Mouse (Mus musculus) small intestine, adult 2 months (tissue): ENCODE results near the gene Rbm33. TPM values are rescaled to one million over a fixed set of nuclear protein-coding genes. Genes with fewer than 3 reads are reported as not detected.
A peak's percentile ranks its signal among the peaks of the same experiment; 100 is the strongest.

Source experiments
- H3K27ac ChIP-seq: fragments of 200-500 bp; 2 replicates; pipeline ENCODE4 v1.5.1; 2012; ENCODE audit warnings: low read depth, low read length, control low read depth, inconsistent platforms; ENCODE audit not compliant: insufficient read depth
- H3K27me3 ChIP-seq: fragments of 200-500 bp; 2 replicates; pipeline ENCODE4 v1.6.1; 2012; ENCODE audit warnings: mild to moderate bottlenecking, moderate library complexity, low read length, inconsistent platforms; ENCODE audit not compliant: control insufficient read depth, insufficient read depth
- H3K36me3 ChIP-seq: fragments of 200-500 bp; 2 replicates; pipeline ENCODE4 v1.6.1; 2012; ENCODE audit warnings: mild to moderate bottlenecking, low read length, control low read depth, inconsistent platforms; ENCODE audit not compliant: control insufficient read depth, insufficient read depth
- H3K4me1 ChIP-seq: fragments of 200-500 bp; 2 replicates; pipeline ENCODE4 v1.6.1; 2012; ENCODE audit warnings: low read length, inconsistent platforms, mixed read lengths; ENCODE audit not compliant: control insufficient read depth, insufficient read depth, insufficient read length
- H3K4me3 ChIP-seq: fragments of 200-500 bp; 2 replicates; pipeline ENCODE4 v1.5.1; 2012; ENCODE audit warnings: low read depth, mild to moderate bottlenecking, control low read depth, inconsistent platforms, low read length, moderate library complexity
- CTCF ChIP-seq: fragments of 200-500 bp; IDR thresholded peaks from 2 replicates; pipeline ENCODE4 v1.5.1; 2012; ENCODE audit warnings: low read depth, mild to moderate bottlenecking, control low read depth, inconsistent platforms, low read length, moderate library complexity, mixed read lengths; ENCODE audit not compliant: insufficient replicate concordance, insufficient read length; ENCODE audit errors: extremely low read depth
- POLR2A ChIP-seq: fragments of 200-500 bp; IDR thresholded peaks from 2 replicates; pipeline ENCODE4 v1.6.1; 2012; ENCODE audit warnings: low read depth, mild to moderate bottlenecking, control low read depth, inconsistent platforms, low read length, moderate library complexity
- whole genome bisulfite sequencing: fragments of 180-500 bp; shearing (Covaris S2); methylation state at CpG from one replicate; pipeline ENCODE4 v1.1.7; 2018; 5-methylcytosine and 5-hydroxymethylcytosine counted together
- polyA plus RNA-seq: library from polyadenylated mRNA; depleted of rRNA; stranded (reverse); fragments of >200 nt; gene quantifications from 2 replicates; pipeline ENCODE4 v1.2.3, GENCODE M21; 2012; rRNA removed

The Rbm33 gene
- polyA plus RNA-seq, result 10.7 and 25.2 TPM in 2 replicates

DNA sequence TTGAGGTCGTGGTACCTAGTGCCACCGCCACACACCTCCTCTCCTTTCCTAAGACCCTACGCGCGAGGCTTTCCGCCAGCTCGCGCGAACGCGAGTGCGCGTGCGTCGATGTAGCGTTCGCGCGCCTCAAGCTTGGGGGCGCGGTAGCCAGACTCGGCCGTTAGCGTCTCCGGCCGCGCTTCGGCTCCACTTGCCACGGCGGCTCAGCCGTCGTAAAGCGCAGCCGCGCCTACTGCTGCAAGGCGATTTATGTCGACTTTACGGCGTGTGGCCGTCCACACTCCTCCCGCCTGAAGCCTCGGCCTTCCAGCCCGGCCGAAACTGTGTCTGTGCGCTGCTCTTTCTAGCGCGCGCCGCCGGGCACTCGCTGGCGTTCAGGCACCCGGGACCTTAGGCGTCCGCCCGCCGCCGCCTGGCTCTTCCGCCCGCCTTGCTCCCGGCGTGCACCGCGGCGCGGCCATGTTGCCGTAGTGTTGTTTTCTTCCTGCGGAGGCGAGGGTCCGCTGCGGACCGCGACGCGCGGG lies at the start of gene Rbm33:
Gene Rbm33 (plus strand): TSS at position 400 of the 524 bp plus-strand sequence.
- H3K27me3 ChIP-seq, result no peaks in the 10 kb centered on the region
- peak within 1 kb of the TSS; percentile 96 for H3K27ac ChIP-seq
- H3K4me3 ChIP-seq, result peak within 1 kb of the TSS; percentile 73
- no peaks in the 10 kb centered on the region for H3K36me3 ChIP-seq
- under 1% methylated on average over 76 of the region's 76 CpGs for whole genome bisulfite sequencing
- TF ChIP-seq POLR2A (peak; percentile 40), CTCF (no peak)
- peaks cover 3% of the 10 kb centered on the region; the same call in 1 of the 2 replicates for H3K4me1 ChIP-seq

DNA sequence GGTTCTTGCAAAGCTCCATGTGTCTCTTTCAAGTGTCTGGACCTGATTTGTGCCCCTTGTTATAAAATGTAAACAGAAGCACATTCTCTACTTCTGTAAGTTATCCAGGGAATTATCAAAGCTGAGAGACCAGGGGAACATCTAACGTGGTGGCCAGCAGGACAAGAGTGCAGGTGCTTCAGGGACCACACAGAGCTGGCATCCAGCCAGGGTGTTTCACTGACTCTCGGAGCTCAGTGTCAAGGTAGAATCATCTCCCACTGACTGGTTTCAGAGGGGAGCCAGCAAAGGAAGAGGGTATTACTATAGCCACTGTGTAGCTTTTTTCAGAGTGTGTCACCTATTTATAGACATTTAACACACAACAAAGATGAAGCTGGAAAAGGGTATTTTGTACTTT lies 49.3 kb upstream of the Rbm33 start:
- Histone ChIP-seq H3K27ac (no peak overlapping the region), H3K36me3 (no peaks in the 10 kb centered on the region), H3K27me3 (no peaks in the 10 kb centered on the region), H3K4me1 (no peaks in the 10 kb centered on the region; the same call in 1 of the 2 replicates), H3K4me3 (no peak overlapping the region)
- no peak for TF ChIP-seq CTCF
- no peak for TF ChIP-seq POLR2A
- 24% methylated on average over 2 of the region's 2 CpGs for WGBS

DNA sequence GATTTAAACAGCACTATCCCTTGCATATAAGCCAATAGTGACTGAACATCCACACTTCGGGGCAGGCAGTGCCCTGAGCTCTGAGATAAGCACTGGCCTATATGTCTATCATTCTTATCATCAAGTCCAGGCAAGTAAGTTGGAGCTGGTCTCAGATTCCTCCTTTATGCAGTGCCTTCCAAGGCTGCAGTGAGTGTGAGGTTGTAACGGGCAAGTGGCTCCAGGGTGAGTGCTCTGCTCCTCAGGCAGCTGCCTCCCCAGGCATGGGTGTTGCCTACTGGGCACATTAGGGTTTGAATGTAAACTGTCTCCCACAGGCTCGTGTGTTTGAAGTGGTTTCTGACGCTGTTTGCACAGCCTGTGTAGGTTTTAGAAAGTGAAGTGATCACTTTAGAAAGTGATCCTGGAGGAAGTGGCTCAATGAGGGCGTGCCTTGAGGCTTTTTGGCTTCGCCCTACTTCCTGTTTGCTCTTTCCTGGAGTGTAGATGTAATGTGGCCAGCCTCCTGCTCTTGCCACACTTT lies 47.4 kb upstream of the Rbm33 start:
- no peak overlapping the region for H3K27ac ChIP-seq
- peaks cover 4% of the 10 kb centered on the region; the same call in 1 of the 2 replicates for H3K4me1 ChIP-seq
- 35% methylated on average over 6 of the region's 6 CpGs for WGBS
- TF ChIP-seq CTCF (no peak), POLR2A (no peak)
- no peak overlapping the region for H3K4me3 ChIP-seq
- H3K36me3 ChIP-seq, result no peaks in the 10 kb centered on the region
- no peaks in the 10 kb centered on the region for H3K27me3 ChIP-seq

DNA sequence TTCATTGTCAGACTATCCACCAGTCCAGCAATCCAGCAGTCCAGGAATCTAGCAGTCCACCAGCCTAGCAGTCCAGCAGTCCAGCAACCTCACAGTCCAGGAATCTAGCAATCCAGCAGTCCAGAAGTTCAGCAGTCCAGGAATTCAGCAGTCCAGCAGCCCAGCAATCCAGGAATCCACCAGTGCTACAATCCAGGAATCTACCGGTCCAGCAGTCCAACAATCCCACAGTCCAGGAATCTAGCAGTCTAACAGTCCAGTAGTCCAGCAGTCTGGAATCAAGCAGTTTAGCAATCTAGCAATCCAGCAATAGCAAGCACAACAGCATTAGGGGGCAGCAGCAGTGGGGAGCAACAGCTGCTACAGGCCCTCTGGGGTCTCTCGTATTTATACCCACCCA lies 44.1 kb upstream of the Rbm33 start:
- no peak overlapping the region; the same call in 1 of the 2 replicates for H3K27ac ChIP-seq
- no peaks in the 10 kb centered on the region for H3K36me3 ChIP-seq
- no peak overlapping the region for H3K4me3 ChIP-seq
- peaks cover 7% of the 10 kb centered on the region for H3K4me1 ChIP-seq
- 40% methylated on average over 2 of the region's 2 CpGs for WGBS
- TF ChIP-seq CTCF (no peak), POLR2A (no peak)
- H3K27me3 ChIP-seq, result no peaks in the 10 kb centered on the region

DNA sequence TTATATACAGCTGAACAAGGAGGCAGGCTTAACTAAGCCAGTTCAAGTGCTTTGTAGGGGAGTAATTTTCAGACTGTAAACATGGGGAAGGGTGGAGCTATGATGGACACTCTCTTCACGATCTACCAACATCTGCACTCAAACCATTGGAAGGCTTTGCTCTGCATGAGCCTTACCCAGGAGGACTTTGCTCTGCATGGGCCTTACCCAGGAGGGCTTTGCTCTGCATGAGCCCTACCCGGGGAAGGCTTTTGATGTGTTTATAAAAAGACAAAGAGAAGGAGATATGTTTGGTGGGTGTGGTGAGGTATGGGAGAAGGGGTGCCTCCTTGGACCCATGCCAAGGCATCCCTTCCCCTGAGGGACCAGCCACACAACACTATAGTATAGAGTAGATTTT lies 39.6 kb upstream of the Rbm33 start:
- Histone ChIP-seq H3K4me1 (peaks cover 7% of the 10 kb centered on the region), H3K27me3 (no peaks in the 10 kb centered on the region), H3K4me3 (no peak overlapping the region), H3K27ac (no peak overlapping the region), H3K36me3 (no peaks in the 10 kb centered on the region)
- TF ChIP-seq CTCF, result no peak
- TF ChIP-seq POLR2A, result no peak
- WGBS, result 21% methylated on average over 2 of the region's 2 CpGs

DNA sequence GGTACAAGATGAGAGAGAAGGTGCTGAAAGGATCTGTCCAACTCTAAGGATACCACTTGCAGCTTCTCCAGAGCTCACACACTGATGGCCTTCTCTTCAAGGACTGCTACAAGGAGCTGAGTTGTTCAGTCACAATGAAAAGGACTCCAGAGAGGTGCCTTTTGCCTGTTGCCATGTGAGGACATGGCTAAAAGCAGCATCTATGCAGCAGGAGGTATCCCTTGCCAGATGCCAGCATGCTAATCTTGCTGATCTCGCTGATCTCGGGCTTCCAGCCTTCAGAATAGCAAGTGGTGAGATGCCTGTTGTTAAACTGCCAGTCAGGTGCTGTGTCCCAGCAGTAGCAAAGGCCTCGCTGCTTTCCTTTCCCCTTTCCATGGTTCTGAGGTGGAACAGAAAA lies 27.8 kb upstream of the Rbm33 start:
- WGBS, result 77% methylated on average over 3 of the region's 3 CpGs
- H3K4me3 ChIP-seq, result no peak overlapping the region
- H3K36me3 ChIP-seq, result no peaks in the 10 kb centered on the region
- H3K27me3 ChIP-seq, result no peaks in the 10 kb centered on the region
- H3K27ac ChIP-seq, result no peak overlapping the region
- TF ChIP-seq CTCF (no peak), POLR2A (no peak)
- H3K4me1 ChIP-seq, result peaks cover 8% of the 10 kb centered on the region; the same call in 1 of the 2 replicates

DNA sequence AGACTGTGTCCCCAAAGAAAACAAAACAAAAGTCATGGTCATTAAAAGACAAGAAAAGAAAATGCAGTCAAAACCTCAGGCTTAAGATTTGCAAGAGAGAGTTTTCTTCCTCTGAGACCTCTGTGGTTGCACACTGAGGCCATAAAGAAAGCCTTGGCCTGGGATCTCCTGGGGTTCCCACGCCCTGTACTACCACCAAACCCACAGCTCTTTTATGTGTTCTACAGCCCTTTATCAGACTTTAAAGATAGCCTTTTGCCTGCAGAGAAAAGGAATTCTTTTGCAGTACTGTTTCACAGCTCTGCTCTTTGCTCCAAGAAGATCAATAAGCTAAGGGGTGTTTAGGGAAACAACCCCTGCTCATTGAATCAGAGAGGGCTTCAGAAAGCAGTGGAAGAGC lies 26.3 kb upstream of the Rbm33 start:
- H3K27me3 ChIP-seq, result no peaks in the 10 kb centered on the region
- no peak overlapping the region for H3K4me3 ChIP-seq
- no peak for TF ChIP-seq CTCF
- no peak for TF ChIP-seq POLR2A
- WGBS, result 23% methylated on average over 1 of the region's 1 CpGs
- peaks cover 8% of the 10 kb centered on the region; the same call in 1 of the 2 replicates for H3K4me1 ChIP-seq
- H3K27ac ChIP-seq, result no peak overlapping the region
- H3K36me3 ChIP-seq, result no peaks in the 10 kb centered on the region
